Mouse (Mus musculus): ENCODE results near the gene Prss53.
A peak's percentile ranks its signal among the peaks of the same experiment; 100 is the strongest.
"Not testable (repeated sequence)": the region's sequence is repeated elsewhere in the genome, so short reads cannot be mapped to it uniquely, and the experiment has no call there.

Prss53 gene

DNA sequence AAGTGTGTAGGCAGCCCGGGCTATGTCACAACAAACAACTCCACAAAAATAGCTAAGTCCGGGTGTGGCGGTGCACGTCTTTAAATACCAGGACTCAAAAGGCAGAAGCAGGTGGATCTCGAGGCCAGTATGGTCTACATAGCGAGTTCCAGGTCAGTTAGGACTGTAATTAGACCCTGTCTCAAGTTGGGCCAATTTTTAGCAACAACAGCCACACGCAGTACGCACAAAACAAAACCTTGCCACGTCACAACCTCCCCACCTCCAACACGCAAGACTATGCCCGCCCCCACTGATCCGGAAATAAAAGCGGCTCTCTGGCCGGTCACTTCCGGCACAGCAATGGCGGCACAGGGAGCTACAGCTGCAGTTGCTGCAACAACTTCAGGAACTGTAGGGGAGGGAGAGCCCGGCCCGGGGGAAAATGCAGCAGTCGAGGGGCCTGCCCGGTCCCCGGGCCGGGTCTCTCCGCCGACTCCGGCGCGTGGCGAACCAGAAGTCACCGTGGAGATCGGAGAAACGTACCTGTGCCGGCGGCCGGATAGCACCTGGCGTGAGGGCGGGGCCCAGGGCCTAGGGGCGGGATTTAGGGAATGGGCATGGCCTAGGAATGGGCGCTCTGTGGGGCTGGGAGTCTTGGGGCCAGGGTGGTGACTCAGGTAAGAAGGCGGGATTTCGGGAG, 21.6 kb upstream of the Prss53 start, which contains the start of gene Kat8:
Gene Kat8, plus strand, starts transcription at position 327 of the 682 bp plus-strand sequence.
- DNase-seq = peak; percentile 84

DNA sequence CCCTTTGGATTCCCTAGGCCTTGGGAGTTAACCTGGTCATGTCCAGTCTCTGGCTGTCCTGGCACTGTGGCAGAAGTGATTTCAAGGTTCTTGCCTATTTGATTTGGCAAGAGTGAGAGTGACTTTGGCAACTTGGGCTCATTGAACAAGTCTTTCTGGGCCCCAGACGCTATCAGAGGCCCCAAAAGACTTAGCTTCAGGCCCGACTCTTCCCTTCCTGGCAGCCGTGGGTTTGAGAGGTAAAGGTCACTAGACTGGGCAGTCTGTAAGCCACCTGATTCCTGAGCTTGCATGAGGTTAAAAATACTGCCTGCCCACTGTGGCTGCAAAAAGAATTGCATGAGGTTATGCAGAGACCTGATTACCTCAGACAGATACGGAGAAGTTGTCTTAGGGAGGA, 17.9 kb upstream of the Prss53 start:
- no peak for DNase-seq

DNA sequence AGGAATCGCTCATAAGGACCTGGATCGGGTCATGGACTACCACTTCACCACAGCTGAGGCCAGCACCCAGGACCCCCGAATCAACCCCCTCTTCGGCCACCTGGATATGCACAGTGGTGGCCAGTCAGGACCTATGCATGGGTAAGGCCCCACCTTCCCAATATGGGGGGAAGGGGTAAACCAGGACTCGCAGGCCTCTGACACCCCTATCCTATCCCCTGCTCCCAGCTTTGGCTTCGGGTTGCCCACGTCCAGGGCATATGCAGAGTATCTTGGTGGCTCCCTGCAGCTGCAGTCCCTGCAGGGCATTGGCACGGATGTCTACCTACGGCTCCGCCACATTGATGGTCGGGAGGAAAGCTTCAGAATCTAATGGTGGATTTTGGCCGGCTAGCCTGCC, 17.2 kb upstream of the Prss53 start:
- DNase-seq = no peak

DNA sequence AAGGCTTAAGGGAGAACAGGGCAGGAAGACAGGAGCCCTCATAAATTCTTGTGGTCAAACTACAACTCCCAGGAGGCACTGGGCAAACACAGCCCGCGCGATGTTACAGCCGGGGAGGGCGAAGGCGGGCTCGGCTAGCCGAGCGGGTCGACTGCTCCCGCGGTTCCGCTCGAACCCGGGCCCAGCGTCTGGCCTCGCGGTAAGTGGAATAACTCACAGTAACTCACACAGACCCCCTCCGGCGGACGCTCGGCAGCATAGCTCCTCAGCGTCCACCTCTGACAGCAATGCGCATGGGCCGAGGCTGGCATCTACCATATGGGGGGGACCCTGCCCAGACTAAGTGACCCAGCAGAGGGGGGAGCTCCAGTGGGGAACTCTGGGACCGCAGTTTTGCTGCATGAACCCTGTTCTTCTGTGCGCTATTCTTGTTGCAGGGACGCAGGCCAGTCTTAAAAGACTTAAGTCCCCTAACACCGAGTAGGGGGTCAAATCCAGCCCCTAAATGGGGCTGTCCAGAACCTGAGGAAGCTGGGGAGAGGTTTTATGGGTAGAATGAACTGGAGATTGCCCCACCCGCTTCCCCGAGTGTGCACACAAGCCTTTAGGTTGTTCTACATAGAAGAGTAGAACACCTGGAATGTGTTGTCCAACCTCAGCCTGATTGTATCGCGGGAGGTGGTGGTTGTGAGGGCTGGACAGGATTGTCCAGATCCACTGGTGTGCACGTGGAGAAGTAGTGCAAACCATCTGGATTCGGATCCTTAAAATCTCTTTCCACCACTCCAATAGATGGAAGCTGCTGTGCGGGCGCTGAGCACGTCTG, 13.4 kb upstream of the Prss53 start, which contains the start of gene Bckdk:
Gene Bckdk, plus strand, starts transcription at position 112 of the 826 bp plus-strand sequence.
- peak; percentile 83 for DNase-seq

DNA sequence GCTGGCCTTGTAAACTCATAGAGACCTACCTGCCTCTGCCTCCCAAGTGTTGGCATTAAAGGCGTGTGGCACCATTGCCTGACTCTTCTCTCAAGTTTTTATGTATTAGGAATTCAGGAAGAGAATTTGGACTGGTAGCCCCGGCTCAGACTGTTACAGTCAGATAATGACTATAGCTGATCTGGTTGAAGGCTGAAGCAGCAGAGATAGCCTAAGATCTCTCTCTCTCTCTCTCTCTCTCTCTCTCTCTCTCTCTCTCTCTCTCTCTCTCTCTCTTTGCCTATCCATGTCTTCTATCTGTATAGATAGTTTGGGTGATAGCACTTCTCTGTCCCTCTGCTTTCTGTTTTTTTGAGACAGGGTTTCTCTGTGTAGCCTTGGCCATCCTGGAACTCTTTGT, 11.0 kb upstream of the Prss53 start:
- no peak for DNase-seq

DNA sequence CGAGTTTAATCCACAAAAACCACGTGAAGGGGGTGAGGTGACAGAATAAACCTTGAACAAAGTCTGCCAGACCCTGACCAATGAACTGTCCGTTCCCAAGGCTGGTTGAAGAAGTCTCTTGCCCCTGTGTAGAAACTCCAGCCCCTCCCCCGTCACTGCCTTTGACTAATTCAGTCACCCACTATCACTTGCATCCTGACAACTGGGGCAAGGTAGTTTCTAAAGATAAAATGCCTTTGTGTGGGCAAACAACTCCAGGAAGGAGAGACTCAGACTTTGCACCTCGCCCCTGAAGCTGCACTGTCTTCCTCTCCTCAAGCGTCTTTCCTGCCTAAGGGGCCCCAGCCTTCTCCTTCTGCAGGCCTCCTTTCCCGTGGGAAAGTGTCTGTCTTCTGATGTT, 9.2 kb upstream of the Prss53 start:
- DNase-seq = no peak

DNA sequence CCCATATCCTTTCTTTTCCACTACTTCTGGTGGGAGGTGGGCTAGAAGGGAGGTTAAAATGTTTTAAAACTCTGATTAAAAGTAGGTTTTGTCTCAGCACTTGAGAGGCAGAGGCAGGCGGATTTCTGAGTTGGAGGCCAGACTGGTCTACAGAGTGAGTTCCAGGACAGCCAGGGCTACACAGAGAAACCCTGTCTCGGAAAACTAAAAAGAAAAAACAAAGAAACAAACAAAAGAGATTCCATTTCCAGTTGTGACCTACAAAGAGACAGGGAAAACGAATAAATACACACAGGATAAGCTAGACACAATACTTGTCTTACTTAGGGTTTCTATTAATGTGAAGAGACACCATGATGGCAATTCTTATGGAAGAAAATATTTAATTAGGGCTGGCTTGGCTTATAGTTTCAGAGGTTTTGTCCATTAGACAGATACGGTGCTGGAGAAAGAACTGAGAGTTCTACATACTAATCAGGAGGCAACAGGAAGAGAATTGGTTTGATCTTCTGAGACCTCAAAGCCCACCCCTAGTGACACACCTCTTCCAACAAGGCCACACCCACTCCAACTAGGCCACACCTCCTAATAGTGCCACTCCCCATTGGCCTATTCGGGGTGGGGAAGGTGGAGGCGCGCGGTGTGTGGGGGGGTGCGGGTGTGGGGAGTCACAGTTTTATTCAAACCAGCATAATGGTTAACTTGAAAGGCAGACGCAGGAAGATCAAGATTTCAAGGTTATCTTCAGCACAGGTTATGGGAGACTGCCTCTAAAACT, 7.6 kb upstream of the Prss53 start:
- DNase-seq = no peak

DNA sequence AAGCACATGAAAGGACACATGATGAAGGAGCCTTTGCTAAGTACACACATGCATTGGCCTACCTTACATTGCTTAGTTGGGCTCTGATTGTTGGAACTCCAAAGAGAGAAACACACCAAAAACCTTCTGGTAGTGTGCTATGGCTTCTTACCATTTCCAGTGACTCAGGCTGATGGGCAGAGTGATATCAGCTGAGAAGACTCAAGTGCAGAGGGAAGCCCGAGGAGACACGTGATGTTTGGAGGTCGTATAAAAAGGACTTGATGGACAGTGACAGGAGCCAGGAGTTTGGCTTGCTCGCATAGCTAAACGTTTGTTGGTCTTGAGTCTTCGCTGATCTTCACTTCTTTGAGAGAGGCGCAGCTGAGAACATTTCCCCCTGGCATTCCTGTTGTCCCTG, 6.8 kb upstream of the Prss53 start:
- no peak for DNase-seq

DNA sequence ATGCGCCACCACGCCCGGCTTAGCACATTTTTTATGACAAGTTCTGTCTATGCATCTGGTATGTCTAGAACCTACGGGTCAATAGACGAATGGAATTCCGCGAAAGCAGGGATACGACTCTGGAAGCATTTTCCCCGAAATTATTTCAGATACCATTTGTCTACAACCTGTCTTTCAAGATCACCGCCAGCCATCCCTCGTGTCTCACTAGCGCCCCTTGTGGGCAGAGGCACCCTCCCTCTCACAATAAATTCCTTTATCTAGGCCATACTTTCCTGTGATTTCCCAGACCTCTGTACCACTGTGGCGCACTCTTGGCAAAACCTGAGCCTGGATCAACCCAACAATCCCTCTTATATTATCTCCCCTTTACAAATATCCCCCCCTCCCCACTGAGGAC, 5.6 kb upstream of the Prss53 start:
- DNase-seq = peak; percentile 73

DNA sequence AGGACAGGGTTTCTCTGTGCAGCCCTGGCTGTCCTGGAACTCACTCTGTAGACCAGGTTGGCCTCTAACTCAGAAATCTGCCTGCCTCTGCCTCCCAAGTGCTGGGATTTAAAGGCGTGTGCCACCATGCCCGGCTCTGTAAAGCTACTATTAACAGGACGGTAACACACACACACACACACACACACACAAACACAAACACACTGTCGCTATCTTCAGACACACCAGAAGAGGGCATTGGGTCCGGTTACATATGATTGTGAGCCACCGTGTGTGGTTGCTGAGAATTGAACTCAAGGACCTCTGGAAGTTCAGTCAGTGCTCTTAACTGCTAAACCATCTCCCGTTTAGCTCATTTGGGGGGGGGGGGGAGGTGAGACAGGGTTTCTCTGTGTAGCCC, 5.1 kb upstream of the Prss53 start:
- not testable (repeated sequence) for DNase-seq

DNA sequence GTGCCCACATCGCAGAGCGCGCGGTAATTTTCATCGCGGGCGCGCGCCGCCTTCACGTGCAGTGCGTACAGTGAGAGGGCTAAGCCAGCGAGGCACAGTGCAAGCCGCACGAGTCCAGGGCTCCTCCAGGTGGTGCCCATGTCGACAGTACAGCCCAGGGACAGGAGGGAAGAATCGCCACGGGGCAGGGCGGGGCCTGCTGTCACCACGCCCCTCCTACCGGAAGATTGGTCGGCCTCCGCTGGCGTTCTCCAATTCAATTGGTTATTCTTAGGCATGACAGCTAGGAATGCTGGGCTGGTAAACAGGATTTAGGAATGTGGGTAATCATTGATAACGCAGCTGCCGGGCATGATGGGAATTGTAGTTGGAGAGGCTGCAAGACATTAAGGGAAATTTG, 4.7 kb upstream of the Prss53 start, which contains the start of the genes Gm21974 and Vkorc1:
Gene Gm21974, minus strand, starts transcription at position 13 of the 400 bp plus-strand sequence.
Gene Vkorc1, minus strand, starts transcription at position 176 of the 400 bp plus-strand sequence.
- DNase-seq = peak; percentile 88

DNA sequence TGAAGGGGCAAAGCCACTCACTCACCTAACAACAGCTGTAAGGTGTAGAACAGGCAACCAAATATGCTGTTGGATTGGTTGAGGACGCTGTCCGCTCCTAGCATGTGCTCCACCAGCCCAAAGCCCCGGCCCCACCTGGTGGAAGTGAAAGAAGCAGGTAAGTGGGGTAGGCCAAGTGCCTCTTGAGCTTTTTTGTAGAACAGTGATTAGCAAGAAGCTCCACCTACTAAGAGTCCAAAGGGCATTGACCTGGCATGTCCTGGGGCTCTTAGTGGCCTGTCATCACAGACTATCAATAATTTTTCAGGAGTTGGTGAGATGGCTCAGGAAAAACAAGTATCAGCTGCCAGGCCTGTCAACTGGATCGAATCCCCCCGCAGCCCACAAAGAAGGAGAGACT, 3.7 kb upstream of the Prss53 start:
- no peak for DNase-seq

DNA sequence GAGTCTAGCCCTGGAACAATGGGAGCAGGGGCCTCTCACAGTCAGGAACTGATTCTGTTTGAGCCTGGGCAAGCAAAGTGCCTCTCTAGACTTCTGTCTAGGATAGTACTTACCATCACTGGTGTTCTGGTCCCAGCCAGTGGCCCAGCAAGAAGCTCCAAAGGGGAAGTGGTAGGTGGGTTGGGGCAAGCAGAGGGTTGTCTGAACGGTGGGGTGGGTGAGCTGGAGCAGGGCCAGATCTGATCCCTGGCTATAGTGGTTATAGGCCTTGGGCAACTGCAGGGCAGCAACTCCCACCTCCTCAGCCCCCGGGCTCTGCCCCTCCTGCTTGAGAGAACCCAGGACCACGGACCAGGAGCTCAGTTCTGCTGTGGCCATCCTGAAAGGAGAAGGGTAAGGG, 1.9 kb downstream of the Prss53 start:
- no peak for DNase-seq

DNA sequence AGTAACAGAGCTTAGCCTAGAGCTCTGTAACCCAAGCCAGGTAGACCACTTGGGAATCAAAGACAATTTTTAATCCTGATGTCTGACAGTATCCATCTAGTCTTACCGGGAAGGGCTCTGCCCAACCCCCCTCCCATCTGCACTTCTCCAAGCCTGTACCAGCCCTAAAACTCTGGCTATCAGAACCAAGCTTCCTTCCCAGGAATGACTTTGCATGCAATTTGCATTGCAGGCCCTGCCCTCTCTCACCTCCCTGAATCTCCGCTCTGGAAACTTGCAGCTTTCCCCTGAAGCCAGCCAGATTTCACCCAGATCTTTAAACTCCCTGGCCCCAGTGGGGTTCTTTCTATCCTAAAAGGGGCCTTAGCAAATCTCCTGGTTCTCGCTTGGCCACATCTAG, 3.0 kb downstream of the Prss53 start:
- no peak for DNase-seq

DNA sequence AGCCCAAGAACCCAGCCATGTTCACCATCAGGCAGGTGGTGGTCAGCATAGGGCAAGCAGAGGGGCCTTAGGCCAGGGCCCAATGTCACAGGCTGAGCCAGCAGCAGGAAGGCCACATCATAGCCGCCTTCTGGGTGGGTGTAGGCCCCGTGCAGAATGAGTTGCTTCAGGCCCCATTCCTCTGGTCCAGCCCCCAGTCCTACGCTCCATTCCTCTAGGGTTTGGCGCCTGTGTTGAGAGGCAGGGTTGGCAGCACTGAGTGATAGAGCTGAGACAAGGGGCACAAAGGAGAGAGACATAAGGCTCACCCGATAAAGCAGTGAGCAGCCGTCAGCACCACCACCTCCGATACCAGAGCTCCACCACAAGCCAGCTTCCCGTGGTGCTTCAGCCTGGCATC, 3.6 kb downstream of the Prss53 start:
- no peak for DNase-seq

DNA sequence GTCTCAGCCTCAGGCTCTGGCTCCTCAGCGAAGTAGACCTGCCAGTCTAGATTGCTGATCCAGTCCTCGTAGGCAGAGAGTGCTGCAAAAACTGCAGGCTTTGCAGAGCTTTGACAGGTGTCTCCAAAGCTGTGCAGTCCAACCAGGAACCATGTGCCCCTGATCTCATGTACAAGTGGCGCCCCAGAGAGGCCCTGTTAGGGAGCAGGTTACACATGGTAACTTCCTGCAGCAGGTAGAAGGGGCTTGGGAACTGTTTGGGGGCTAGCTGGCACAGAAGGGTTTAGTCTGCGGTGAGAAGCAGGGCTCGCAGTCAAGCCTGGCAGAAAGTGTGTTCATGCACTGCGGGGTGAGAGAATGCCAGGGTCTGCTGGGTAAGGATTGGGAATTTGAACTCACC, 4.2 kb downstream of the Prss53 start:
- no peak for DNase-seq

DNA sequence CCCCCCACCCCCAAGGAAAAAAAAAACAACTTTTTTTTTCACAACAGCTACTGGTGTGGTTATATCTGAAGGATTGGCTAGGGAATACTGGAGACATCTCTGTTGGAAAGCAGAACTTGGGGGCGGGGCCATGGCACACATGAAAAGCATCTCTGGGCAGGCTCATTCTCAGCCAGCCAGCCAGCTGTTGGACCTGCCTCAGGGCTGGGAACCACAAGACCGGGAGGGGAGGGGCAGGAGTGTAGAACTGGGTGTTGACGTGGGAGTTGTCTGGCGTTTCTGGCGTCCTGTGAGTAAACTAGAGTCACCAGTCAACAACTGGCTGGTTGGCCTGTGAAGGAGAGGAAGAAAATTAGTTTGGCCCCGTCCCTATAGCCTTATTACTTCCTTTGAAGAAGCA, 4.8 kb downstream of the Prss53 start:
- DNase-seq = no peak

DNA sequence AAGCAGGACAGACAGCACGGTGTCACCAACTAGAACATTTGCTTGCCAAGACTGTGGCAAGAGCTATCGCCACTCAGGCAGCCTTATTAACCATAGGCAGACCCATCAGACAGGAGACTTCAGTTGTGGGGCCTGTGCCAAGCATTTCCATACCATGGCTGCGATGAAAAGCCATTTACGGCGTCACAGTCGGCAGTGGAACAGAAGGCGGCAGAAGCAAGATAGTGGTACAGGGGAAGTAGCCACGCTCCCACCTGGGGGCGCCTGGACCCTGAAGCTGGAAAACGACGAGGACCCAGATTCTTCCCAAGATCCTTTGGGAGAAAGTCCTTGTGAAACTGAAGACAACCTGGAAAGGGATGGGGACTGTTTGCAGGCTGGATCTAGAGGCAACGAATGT, 10.3 kb downstream of the Prss53 start:
- DNase-seq = no peak

DNA sequence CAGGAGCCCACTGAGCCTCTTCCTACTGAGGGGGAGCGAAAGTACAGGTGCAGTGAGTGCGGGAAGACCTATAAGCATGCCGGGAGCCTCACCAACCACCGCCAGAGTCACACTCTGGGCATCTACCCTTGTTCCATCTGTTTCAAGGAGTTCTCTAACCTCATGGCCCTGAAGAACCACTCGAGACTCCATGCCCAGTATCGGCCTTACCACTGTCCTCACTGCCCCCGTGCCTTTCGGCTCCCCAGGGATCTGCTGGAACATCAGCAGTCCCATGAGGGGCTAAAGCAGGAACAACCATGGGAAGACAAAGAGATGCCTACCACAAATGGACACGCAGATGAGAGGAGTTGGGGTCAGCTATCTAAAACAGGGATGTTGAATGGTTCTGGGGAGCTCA, 11.5 kb downstream of the Prss53 start:
- DNase-seq = no peak

DNA sequence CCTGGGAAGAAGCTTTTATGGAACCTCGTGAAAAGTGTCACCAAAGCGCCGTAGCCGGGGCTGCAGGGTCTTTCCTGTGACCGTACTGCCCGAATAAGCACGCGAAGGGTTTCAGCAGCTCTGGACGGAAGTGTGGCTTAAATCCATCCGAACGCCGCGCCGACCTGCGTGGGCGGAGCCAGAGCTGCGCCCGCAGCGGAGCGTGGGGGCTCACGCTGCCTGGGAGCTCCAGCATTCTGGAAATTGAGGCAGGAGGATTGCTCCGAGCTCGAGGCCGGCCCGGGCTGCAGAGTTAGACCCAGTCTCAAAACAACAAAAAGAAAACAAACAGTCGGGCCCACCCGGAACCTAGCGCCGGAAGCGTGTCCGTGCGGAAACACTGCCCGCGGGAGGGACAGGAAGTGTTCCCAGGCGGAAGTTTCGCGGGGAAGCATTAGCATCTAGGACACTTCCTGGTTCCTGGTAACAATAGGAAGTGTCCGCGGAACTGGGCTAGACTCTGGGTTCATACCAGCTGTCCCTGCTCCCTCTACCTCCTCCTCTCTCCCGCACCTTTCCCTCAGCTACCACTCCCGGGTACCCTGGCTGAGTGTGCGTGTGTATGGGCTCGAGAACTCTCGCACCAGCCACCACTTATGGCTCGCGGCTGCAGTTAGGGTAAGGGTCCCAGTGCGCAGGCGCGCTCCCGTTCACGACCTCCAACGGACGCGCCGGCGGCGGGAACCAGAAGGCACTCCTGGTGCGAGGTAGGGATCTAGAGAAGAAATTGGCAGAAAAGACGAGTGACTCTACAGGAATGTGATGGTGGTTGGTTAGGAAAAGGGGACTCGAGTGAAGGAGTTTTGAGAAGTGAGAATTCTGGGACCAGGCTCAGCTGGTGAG, 14.1 kb downstream of the Prss53 start, which contains the start of gene Zfp668:
Gene Zfp668, minus strand, starts transcription at position 362 of the 882 bp plus-strand sequence.
- DNase-seq = peak; percentile 91

DNA sequence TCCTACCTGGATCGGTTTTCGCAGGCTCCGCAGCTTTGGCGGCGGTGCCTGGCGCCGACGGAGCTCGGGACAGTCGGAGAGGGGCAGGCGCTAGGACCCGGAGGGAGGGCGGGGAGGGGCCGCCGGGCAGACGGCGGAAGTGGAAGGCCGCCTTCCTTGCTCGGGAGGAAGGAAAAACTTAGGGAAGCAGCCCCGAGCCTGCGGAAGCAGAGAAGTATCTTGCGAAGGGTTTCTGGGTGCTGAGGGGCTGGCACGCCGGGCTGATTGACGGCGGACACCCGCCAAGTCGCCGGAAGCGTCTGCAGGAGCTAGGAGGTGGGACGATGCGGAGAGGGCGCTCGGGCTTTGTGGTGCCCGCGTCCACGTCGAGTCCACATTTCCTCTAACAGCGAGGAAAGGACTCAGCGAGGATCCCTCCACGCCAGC, 14.7 kb downstream of the Prss53 start, which contains the start of gene Zfp646:
Gene Zfp646, plus strand, starts transcription at position 181 of the 426 bp plus-strand sequence.
- DNase-seq = peak; percentile 62

DNA sequence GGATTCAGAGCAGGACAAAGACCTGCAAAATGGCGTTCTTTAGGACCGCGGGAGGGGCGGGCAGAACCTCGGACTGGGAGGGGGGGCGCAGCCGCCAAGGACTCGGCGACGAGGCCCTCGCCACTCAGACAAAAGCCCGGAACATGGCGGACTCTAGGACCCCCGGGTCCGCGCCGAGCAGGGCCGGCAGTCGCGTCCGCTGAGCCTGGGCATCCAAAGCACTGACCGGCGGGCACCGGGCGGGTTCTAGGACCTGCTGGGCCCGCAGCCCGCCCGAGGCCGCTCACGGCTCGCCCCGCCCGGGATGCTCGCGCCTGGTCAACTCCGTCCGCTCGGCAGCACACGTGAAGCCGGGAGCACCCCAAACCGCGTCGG, 15.2 kb downstream of the Prss53 start:
- peak; percentile 91 for DNase-seq
